Mouse (Mus musculus): ENCODE measurements around the gene Zfp600. TPM values are rescaled to one million over a fixed set of nuclear protein-coding genes. Genes with fewer than 3 reads are reported as not detected.

Zfp600 gene
- not detected in 2 replicates for polyA plus RNA-seq (2021; fragmentation: Nextera tagmentation)
- long read RNA-seq, experiment 1, result 0 reads
- long read RNA-seq, experiment 2, result 0 reads

GRCm38 (mm10) chr4:146156524-146156923, at the start of gene Zfp600:
Gene Zfp600, plus strand, starts transcription at chr4:146156824.

Other genes with a start within 250 kb of the Zfp600 start
- not detected in 2 replicates for gene Zfp987, start 59.5 kb upstream of the Zfp600 start, polyA plus RNA-seq (2021; fragmentation: Nextera tagmentation)

Data from layer of hippocampus, adult 6 months (tissue).